ENCODE assay signal across 19 mouse cellular contexts in genomic region chr2:58309695-58310094, GRCm38 (mm10). TPM values are rescaled to one million over a fixed set of nuclear protein-coding genes. Genes with fewer than 3 reads are reported as not detected.
"Had no signal": no experiment of that assay in that cellular context is flagged by ENCODE, and none has a peak within 500 bp of the region (broad histone marks: within the 10 kb centered on the region; RNA-seq: fewer than 3 reads in every experiment).

No protein-coding gene starts in this region.

- ATAC-seq: liver, postnatal 0 days; lung, postnatal 0 days; midbrain, embryonic 13.5 days; midbrain, embryonic 15.5 days had no signal

- H3K27ac ChIP-seq: liver, embryonic 13.5 days; liver, embryonic 15.5 days; lung, embryonic 15.5 days; macrophage; midbrain, embryonic 13.5 days; midbrain, embryonic 15.5 days; neural tube, embryonic 12.5 days; stomach, embryonic 15.5 days; stomach, postnatal 0 days had no signal

- H3K27me3 ChIP-seq: liver, embryonic 13.5 days; liver, embryonic 15.5 days; lung, embryonic 15.5 days; megakaryocyte, embryonic 14.5 days; midbrain, embryonic 13.5 days; midbrain, embryonic 15.5 days; neural tube, embryonic 12.5 days; stomach, embryonic 15.5 days had no signal

- H3K9me3 ChIP-seq: liver, embryonic 13.5 days; liver, embryonic 15.5 days; lung, embryonic 15.5 days; megakaryocyte, embryonic 14.5 days; midbrain, embryonic 13.5 days; midbrain, embryonic 15.5 days; neural tube, embryonic 12.5 days; stomach, embryonic 15.5 days had no signal

- H3K36me3 ChIP-seq: liver, embryonic 13.5 days; liver, embryonic 15.5 days; lung, embryonic 15.5 days; midbrain, embryonic 13.5 days; midbrain, embryonic 15.5 days; neural tube, embryonic 12.5 days; stomach, embryonic 15.5 days had no signal

- H3K4me1 ChIP-seq: liver, embryonic 13.5 days; liver, embryonic 15.5 days; lung, embryonic 15.5 days; megakaryocyte, embryonic 14.5 days; midbrain, embryonic 13.5 days; midbrain, embryonic 15.5 days; neural tube, embryonic 12.5 days; stomach, embryonic 15.5 days had no signal

- DNase-seq: liver, embryonic 13.5 days; liver, postnatal 0 days; lung, adult 2 months; lung, postnatal 14 days; lung, postnatal 36 days; right cerebral cortex, postnatal 14 days; thymus, postnatal 25 days; thymus, postnatal 4 days had no signal

- H3K4me3 ChIP-seq: liver, embryonic 13.5 days; liver, embryonic 15.5 days; lung, embryonic 15.5 days; megakaryocyte, embryonic 14.5 days; midbrain, embryonic 13.5 days; midbrain, embryonic 15.5 days; neural tube, embryonic 12.5 days; stomach, embryonic 15.5 days had no signal

- H3K4me2 ChIP-seq: liver, embryonic 13.5 days; liver, embryonic 15.5 days; lung, embryonic 15.5 days; midbrain, embryonic 13.5 days; midbrain, embryonic 15.5 days; neural tube, embryonic 12.5 days had no signal

- H3K9ac ChIP-seq: liver, embryonic 13.5 days; liver, embryonic 15.5 days; liver, postnatal 0 days; lung, embryonic 15.5 days; midbrain, embryonic 13.5 days; midbrain, embryonic 15.5 days; neural tube, embryonic 12.5 days; stomach, embryonic 15.5 days had no signal

RNA-seq across cellular contexts. Expression of gene Acvr1c, which starts 48.0 kb away (rescaled TPM):
- total RNA-seq: neutrophil, adult 5-6 weeks had no signal
- polyA plus RNA-seq: liver, embryonic 13.5 days; macrophage had no signal
